Mouse (Mus musculus) MEL (cell line): ENCODE results near the gene Prdm15. TPM values are rescaled to one million over a fixed set of nuclear protein-coding genes. Genes with fewer than 3 reads are reported as not detected.

ENCODE experiments used
- DNase-seq: peaks from one replicate; pipeline ENCODE4 v3.0.0; 2011; ENCODE audit warnings: low read depth, low spot score
- H3K27ac ChIP-seq: 2 replicates; pipeline ENCODE4 v1.5.1; 2012; ENCODE audit warnings: low read depth, mild to moderate bottlenecking, control low read depth, low read length, moderate library complexity; ENCODE audit not compliant: control insufficient read depth
- H3K27me3 ChIP-seq, 2 experiments: fragments of 150-350 bp in 1 of 2; sonication (generic) in 1 of 2; 2 replicates each; pipeline ENCODE4 v1.6.1; 2012; ENCODE audit warnings: low read length in 2 of 2, mild to moderate bottlenecking in 2 of 2, improper control_type of control experiment in 1 of 2, moderate library complexity in 1 of 2; ENCODE audit not compliant: insufficient read depth in 2 of 2, control insufficient read depth in 1 of 2
- H3K36me3 ChIP-seq, 2 experiments: 2 replicates each; pipeline ENCODE4 v1.6.1; 2012 to 2014; ENCODE audit warnings: low read length in 2 of 2, improper control_type of control experiment in 1 of 2, inconsistent platforms in 1 of 2, mild to moderate bottlenecking in 1 of 2; ENCODE audit not compliant: insufficient read depth in 2 of 2, control insufficient read depth in 1 of 2
- H3K4me1 ChIP-seq, 2 experiments: fragments of 150-350 bp in 1 of 2; sonication (generic) in 1 of 2; 2 replicates each; pipeline ENCODE4 v1.6.1; 2012; ENCODE audit warnings: low read length in 2 of 2, improper control_type of control experiment in 1 of 2, mild to moderate bottlenecking in 1 of 2; ENCODE audit not compliant: insufficient read depth in 2 of 2, control insufficient read depth in 1 of 2
- H3K4me3 ChIP-seq, 2 experiments: fragments of 150-350 bp in 1 of 2; sonication (generic) in 1 of 2; 2 replicates each; pipeline ENCODE4 v1.5.1; 2012; ENCODE audit warnings: low read depth in 2 of 2, low read length in 2 of 2, mild to moderate bottlenecking in 2 of 2, moderate library complexity in 2 of 2, control low read depth in 1 of 2, improper control_type of control experiment in 1 of 2; ENCODE audit not compliant: control insufficient read depth in 1 of 2, insufficient read depth in 1 of 2
- H3K79me2 ChIP-seq: 2 replicates; pipeline ENCODE4 v1.6.1; 2012; ENCODE audit warnings: mild to moderate bottlenecking, low read length, moderate library complexity; ENCODE audit not compliant: control insufficient read depth, poor library complexity, insufficient read depth
- H3K9ac ChIP-seq: 2 replicates; pipeline ENCODE4 v1.6.1; 2012; ENCODE audit warnings: low read depth, mild to moderate bottlenecking, control low read depth, low read length, moderate library complexity; ENCODE audit not compliant: control insufficient read depth, poor library complexity, severe bottlenecking
- H3K9me3 ChIP-seq: fragments of 150-350 bp; sonication (generic); replicated peaks from 2 replicates; pipeline ENCODE4 v1.6.1; 2012; ENCODE audit warnings: mild to moderate bottlenecking, low read length, improper control_type of control experiment, moderate library complexity; ENCODE audit not compliant: insufficient read depth
- CTCF ChIP-seq, 3 experiments: IDR thresholded peaks in 2 of 3; conservative IDR thresholded peaks in 1 of 3; 2 replicates each; pipeline ENCODE4 v1.5.1; 2011 to 2012; ENCODE audit warnings: low read length in 3 of 3, low read depth in 2 of 3, mild to moderate bottlenecking in 2 of 3, improper control_type of control experiment in 1 of 3, inconsistent platforms in 1 of 3, mixed read lengths in 1 of 3, moderate library complexity in 1 of 3; ENCODE audit not compliant: control insufficient read depth in 1 of 3, insufficient read depth in 1 of 3, poor library complexity in 1 of 3, severe bottlenecking in 1 of 3
- E2F4 ChIP-seq: IDR thresholded peaks from 2 replicates; pipeline ENCODE4 v1.6.1; 2011; ENCODE audit warnings: low read depth, low read length, improper control_type of control experiment, borderline replicate concordance
- ELF1 ChIP-seq: IDR thresholded peaks from 2 replicates; pipeline ENCODE4 v1.6.1; 2014; ENCODE audit warnings: low read depth, mild to moderate bottlenecking, inconsistent platforms, low read length, improper control_type of control experiment, moderate library complexity
- ETS1 ChIP-seq: IDR thresholded peaks from 2 replicates; pipeline ENCODE4 v1.6.1; 2012; ENCODE audit warnings: low read depth, mild to moderate bottlenecking, inconsistent platforms, low read length, improper control_type of control experiment, moderate library complexity
- GABPA ChIP-seq: IDR thresholded peaks from 2 replicates; pipeline ENCODE4 v1.6.1; 2012; ENCODE audit warnings: low read depth, mild to moderate bottlenecking, inconsistent platforms, low read length, improper control_type of control experiment, moderate library complexity
- GATA1 ChIP-seq: IDR thresholded peaks from 2 replicates; pipeline ENCODE4 v1.6.1; 2011; ENCODE audit warnings: low read depth, low read length, improper control_type of control experiment
- JUND ChIP-seq: IDR thresholded peaks from 2 replicates; pipeline ENCODE4 v1.6.1; 2011; ENCODE audit warnings: low read depth, mild to moderate bottlenecking, improper control_type of control experiment, low read length
- MAX ChIP-seq: IDR thresholded peaks from 2 replicates; pipeline ENCODE4 v1.6.1; 2011; ENCODE audit warnings: low read length, improper control_type of control experiment
- MEF2A ChIP-seq: IDR thresholded peaks from 2 replicates; pipeline ENCODE4 v1.6.1; 2014; ENCODE audit warnings: low read depth, mild to moderate bottlenecking, inconsistent platforms, low read length, improper control_type of control experiment; ENCODE audit not compliant: poor library complexity, insufficient replicate concordance, severe bottlenecking; ENCODE audit errors: extremely low read depth
- MYB ChIP-seq: IDR thresholded peaks from 2 replicates; pipeline ENCODE4 v1.6.1; 2011; ENCODE audit warnings: mild to moderate bottlenecking, low read depth, low read length, improper control_type of control experiment
- MYC ChIP-seq: IDR thresholded peaks from 2 replicates; pipeline ENCODE4 v1.6.1; 2011; ENCODE audit warnings: low read depth, mild to moderate bottlenecking, low read length, improper control_type of control experiment, moderate library complexity
- NELFE ChIP-seq: IDR thresholded peaks from 2 replicates; pipeline ENCODE4 v1.6.1; 2011; ENCODE audit warnings: low read depth, low read length, improper control_type of control experiment
- POLR2A ChIP-seq, 2 experiments: IDR thresholded peaks; 2 replicates each; pipeline ENCODE4 v1.6.1; 2011 to 2012; ENCODE audit warnings: low read length in 2 of 2, mild to moderate bottlenecking in 2 of 2, control low read depth in 1 of 2, improper control_type of control experiment in 1 of 2, low read depth in 1 of 2, moderate library complexity in 1 of 2; ENCODE audit not compliant: control insufficient read depth in 1 of 2, insufficient read depth in 1 of 2, poor library complexity in 1 of 2
- POLR2AphosphoS5 ChIP-seq: IDR thresholded peaks from 2 replicates; pipeline ENCODE4 v1.6.1; 2012; ENCODE audit warnings: low read depth, borderline replicate concordance, mild to moderate bottlenecking, inconsistent platforms, low read length, moderate library complexity, mixed read lengths
- RAD21 ChIP-seq: IDR thresholded peaks from 2 replicates; pipeline ENCODE4 v1.6.1; 2011; ENCODE audit warnings: mild to moderate bottlenecking, low read depth, low read length, improper control_type of control experiment
- RCOR1 ChIP-seq: IDR thresholded peaks from 2 replicates; pipeline ENCODE4 v1.6.1; 2012; ENCODE audit warnings: low read depth, mild to moderate bottlenecking, inconsistent platforms, low read length, improper control_type of control experiment
- SMC3 ChIP-seq: IDR thresholded peaks from 2 replicates; pipeline ENCODE4 v1.6.1; 2011; ENCODE audit warnings: low read depth, low read length, improper control_type of control experiment
- TAL1 ChIP-seq: IDR thresholded peaks from 2 replicates; pipeline ENCODE4 v1.6.1; 2012; ENCODE audit warnings: mild to moderate bottlenecking, inconsistent platforms, low read length, moderate library complexity, mixed read lengths
- TBP ChIP-seq: IDR thresholded peaks from 2 replicates; pipeline ENCODE4 v1.8.0; 2011; ENCODE audit warnings: low read depth, low read length, improper control_type of control experiment
- USF2 ChIP-seq, 2 experiments: IDR thresholded peaks; 2 replicates each; pipeline ENCODE4 v1.6.1; 2011 to 2012; ENCODE audit warnings: improper control_type of control experiment in 2 of 2, low read length in 2 of 2, borderline replicate concordance in 1 of 2, inconsistent platforms in 1 of 2, low read depth in 1 of 2, mild to moderate bottlenecking in 1 of 2; ENCODE audit not compliant: insufficient read depth in 1 of 2
- ZC3H11A ChIP-seq: IDR thresholded peaks from 2 replicates; pipeline ENCODE4 v1.6.1; 2012; ENCODE audit warnings: low read depth, mild to moderate bottlenecking, inconsistent platforms, low read length, improper control_type of control experiment
- ZMIZ1 ChIP-seq: IDR thresholded peaks from 2 replicates; pipeline ENCODE4 v1.6.1; 2012; ENCODE audit warnings: low read depth, mild to moderate bottlenecking, inconsistent platforms, low read length, improper control_type of control experiment, moderate library complexity
- ZNF384 ChIP-seq: IDR thresholded peaks from 2 replicates; pipeline ENCODE4 v1.6.1; 2012; ENCODE audit warnings: low read depth, mild to moderate bottlenecking, inconsistent platforms, low read length, improper control_type of control experiment
- polyA plus RNA-seq, 2 experiments: library from polyadenylated mRNA; stranded (reverse) in 1 of 2; unstranded in 1 of 2; fragments of >175 nt in 1 of 2; fragments of >200 nt in 1 of 2; gene quantifications; 2 replicates each; pipeline versions ENCODE4 v1.2.1 to v1.2.4; 2012; ENCODE audit warnings: low replicate concordance in 2 of 2, low read depth in 1 of 2; ENCODE audit not compliant: insufficient read length in 2 of 2, insufficient read depth in 1 of 2, missing spikeins in 1 of 2
- total RNA-seq: library from RNA; depleted of rRNA; stranded (reverse); fragments of 300-350 nt; gene quantifications from 2 replicates; pipeline ENCODE4 v1.2.3, GENCODE M21; 2012

The Prdm15 gene
- total and polyA plus RNA-seq, 3 experiments: 10.7 to 12.0 TPM; not detected in 1

GRCm38 (mm10) chr16:97844967-97845937, 6.4 kb downstream of the Prdm15 start:
- no peak overlapping the region for H3K9ac ChIP-seq
- no peak overlapping the region for H3K4me3 ChIP-seq
- H3K9me3 ChIP-seq: no peaks in the 10 kb centered on the region
- H3K27me3 ChIP-seq: no peaks in the 10 kb centered on the region
- H3K79me2 ChIP-seq: peaks cover 23% of the 10 kb centered on the region
- H3K36me3 ChIP-seq: peaks cover 0 to 16% of the 10 kb centered on the region in 2 experiments; a peak in 3 of 4 replicates
- no peak for TF ChIP-seq MAX
- TF ChIP-seq NELFE: no peak
- TF ChIP-seq POLR2A (IDR thresholded peaks at IDR 0.05; ENCODE audit: control insufficient read depth in 1 of 2, insufficient read depth in 1 of 2, low read depth in 1 of 2, low read length in 2 of 2, poor library complexity in 1 of 2): no peak
- TF ChIP-seq ZC3H11A: no peak
- TF ChIP-seq MYB: no peak
- no peak for TF ChIP-seq RAD21
- no peak for TF ChIP-seq RCOR1
- TF ChIP-seq GATA1: no peak
- no peak for TF ChIP-seq ETS1
- no peak for TF ChIP-seq ZNF384
- no peak for TF ChIP-seq TBP
- no peak for TF ChIP-seq SMC3
- no peak for TF ChIP-seq GABPA
- no peak for TF ChIP-seq ZMIZ1
- TF ChIP-seq POLR2AphosphoS5: no peak
- TF ChIP-seq ELF1: no peak
- no peak for TF ChIP-seq CTCF (IDR thresholded peaks at IDR 0.05 in 2 of 3, conservative IDR thresholded peaks at IDR 0.05 in 1 of 3; ENCODE audit: control insufficient read depth in 1 of 3, insufficient read depth in 1 of 3, low read depth in 2 of 3, low read length in 3 of 3, poor library complexity in 1 of 3, severe bottlenecking in 1 of 3)
- TF ChIP-seq USF2 (IDR thresholded peaks at IDR 0.05; ENCODE audit: borderline replicate concordance in 1 of 2, insufficient read depth in 1 of 2, low read depth in 1 of 2, low read length in 2 of 2): no peak
- no peak for TF ChIP-seq MEF2A
- DNase-seq: no peak
- H3K27ac ChIP-seq: no peak overlapping the region
- peaks cover 6 to 18% of the 10 kb centered on the region in 2 experiments; a peak in 3 of 4 replicates for H3K4me1 ChIP-seq

- DNase-seq: no peak
- Histone ChIP-seq H3K4me3 (no peak overlapping the region), H3K79me2 (no peaks in the 10 kb centered on the region), H3K4me1 (no peaks in the 10 kb centered on the region), H3K36me3 (peaks cover 0 to 6% of the 10 kb centered on the region in 2 experiments; a peak in 2 of 4 replicates), H3K27me3 (no peaks in the 10 kb centered on the region), H3K9ac (no peak overlapping the region), H3K27ac (no peak overlapping the region), H3K9me3 (no peaks in the 10 kb centered on the region)
- TF ChIP-seq E2F4 (no peak), MYC (no peak), JUND (no peak), RAD21 (no peak), ZNF384 (no peak), TAL1 (no peak), POLR2A (IDR thresholded peaks at IDR 0.05; ENCODE audit: control insufficient read depth in 1 of 2, insufficient read depth in 1 of 2, low read depth in 1 of 2, low read length in 2 of 2, poor library complexity in 1 of 2) (no peak)
Measured at GRCm38 (mm10) chr16:97832154-97832553, 19.5 kb downstream of the Prdm15 start.
